Mouse (Mus musculus): ENCODE measurements around the gene Lrrc23. TPM values are rescaled to one million over a fixed set of nuclear protein-coding genes. Genes with fewer than 3 reads are reported as not detected.

Gene Lrrc23
- polyA plus RNA-seq, 1 experiment from 2014 or later, result 4.5 TPM

DNA sequence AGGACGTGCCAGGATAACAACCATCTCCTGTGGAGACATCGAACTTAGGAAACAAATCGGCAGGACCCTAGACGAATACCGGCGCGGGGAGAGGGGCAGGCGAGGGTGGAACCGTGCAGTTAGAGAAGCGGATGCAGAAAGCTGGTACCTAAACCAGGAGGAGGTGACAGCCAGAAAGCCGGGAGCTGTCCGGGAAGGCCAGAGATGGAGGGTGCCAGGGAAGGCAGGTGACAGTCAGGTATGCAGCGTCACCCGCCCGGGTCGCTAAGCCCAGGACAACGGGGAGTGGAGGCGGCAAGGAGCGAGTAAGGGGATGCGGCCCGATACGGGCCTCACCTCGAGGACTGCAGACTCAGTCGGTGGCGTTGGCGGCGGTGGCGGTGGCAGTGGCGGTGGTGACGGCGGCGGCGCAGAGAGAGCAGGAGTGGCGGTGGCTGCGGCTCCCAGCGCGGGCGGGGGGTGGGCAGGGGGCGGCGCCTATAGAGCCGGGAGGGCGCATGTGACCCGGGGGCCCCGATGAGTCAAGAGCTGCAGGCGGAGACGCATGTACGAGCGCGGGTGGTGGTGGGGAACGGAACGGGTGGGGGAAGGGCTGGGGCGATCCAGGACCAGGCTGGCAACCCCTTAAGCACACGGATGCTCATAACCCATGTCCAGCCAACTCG is 10.3 kb downstream of the Lrrc23 start, which contains the start of gene Eno2:
Eno2 (minus strand) TSS at position 573 of the 665 bp plus-strand sequence.
- Histone ChIP-seq H3K27ac (ENCODE audit: low read depth, low read length) (no peak within 1 kb of the TSS), H3K9ac (ENCODE audit: low read length) (peak within 1 kb of the TSS; percentile 58), H3K4me3 (ENCODE audit: low read depth, low read length) (peak within 1 kb of the TSS; percentile 39), H3K27me3 (ENCODE audit: control insufficient read depth, insufficient read depth, low read length) (peaks cover 4% of the 10 kb centered on the region; the same call in 1 of the 2 replicates), H3K36me3 (ENCODE audit: control insufficient read depth, insufficient read depth, low read length) (no peaks in the 10 kb centered on the region), H3K4me2 (ENCODE audit: low read depth, low read length, severe bottlenecking) (peak within 1 kb of the TSS; percentile 80), H3K4me1 (replicated peaks; ENCODE audit: control insufficient read depth, insufficient read depth, low read length) (peaks cover 5% of the 10 kb centered on the region; the same call in 1 of the 2 replicates), H3K9me3 (ENCODE audit: control insufficient read depth, low read length) (no peaks in the 10 kb centered on the region)
- DNase-seq (ENCODE audit: low spot score) (peak; percentile 82), ATAC-seq (replicated peaks; ENCODE audit: low FRiP score) (peak; percentile 83)
- WGBS, result under 1% methylated on average over 52 of the region's 54 CpGs

DNA sequence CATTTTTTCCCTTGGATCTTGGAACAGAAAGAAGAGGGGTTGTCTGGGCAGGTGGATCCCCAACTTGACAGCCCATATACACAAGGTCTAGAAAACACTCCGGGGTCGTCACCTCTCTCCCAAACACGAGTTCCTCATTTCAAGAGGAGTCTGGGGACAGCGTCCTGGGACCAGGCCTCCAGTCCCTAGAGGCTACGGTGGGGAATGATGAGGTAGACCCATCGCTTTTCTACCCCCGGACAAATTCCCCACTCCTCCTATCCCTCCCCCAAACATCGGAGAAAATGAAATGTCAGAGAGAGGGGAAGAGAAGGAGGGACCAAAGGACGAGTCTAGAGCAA is 10.9 kb downstream of the Lrrc23 start:
- Histone ChIP-seq H3K36me3 (ENCODE audit: control insufficient read depth, insufficient read depth, low read length) (no peaks in the 10 kb centered on the region), H3K9me3 (ENCODE audit: control insufficient read depth, low read length) (no peaks in the 10 kb centered on the region), H3K9ac (ENCODE audit: low read length) (peak overlapping the region; percentile 58), H3K27ac (ENCODE audit: low read depth, low read length) (no peak overlapping the region), H3K4me2 (ENCODE audit: low read depth, low read length, severe bottlenecking) (peak overlapping the region; percentile 80), H3K4me1 (replicated peaks; ENCODE audit: control insufficient read depth, insufficient read depth, low read length) (peaks cover 5% of the 10 kb centered on the region; the same call in 1 of the 2 replicates), H3K4me3 (ENCODE audit: low read depth, low read length) (peak overlapping the region; percentile 39), H3K27me3 (ENCODE audit: control insufficient read depth, insufficient read depth, low read length) (peaks cover 4% of the 10 kb centered on the region; the same call in 1 of the 2 replicates)
- DNase-seq (ENCODE audit: low spot score), result no peak
- WGBS, result 5% methylated on average over 9 of the region's 9 CpGs
- ATAC-seq (replicated peaks; ENCODE audit: low FRiP score), result peak; percentile 6; the same call in 1 of the 2 replicates

DNA sequence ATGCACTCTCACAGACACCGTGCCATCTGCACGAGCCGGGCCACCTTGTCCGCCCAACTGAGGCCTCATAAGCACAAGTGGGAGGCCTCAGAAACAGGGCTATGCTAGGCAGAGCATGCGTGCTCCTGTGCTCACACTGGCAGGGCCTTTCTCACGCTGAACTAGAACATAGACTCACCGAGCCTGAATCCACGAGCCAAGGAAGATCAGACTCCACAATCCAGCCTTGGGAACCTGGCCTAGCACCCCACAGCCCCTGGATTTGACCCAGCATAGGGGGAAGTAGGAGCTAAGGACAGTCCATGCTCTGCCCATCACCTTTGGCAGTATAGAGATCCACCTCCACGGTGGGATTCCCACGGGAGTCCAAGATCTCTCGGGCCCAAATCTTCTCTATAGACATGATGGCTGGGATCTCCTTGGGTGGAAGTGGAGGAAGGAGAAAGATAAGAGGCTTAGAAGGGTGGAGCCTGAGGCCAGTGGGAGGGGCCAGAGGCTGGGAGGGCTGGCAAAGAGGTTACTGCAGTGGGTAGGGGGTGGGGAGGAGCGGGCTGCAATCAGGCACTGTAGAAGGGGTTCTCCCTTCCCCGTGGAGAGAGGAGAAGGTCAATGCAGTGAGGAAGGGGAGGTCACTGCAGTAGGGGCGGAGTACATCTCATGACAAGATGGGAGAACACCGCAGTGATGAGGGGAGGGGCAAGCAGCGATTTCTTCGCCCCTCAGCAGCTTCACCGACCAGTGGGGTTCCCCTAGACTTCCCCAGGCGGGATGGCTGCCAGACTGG is 11.4 kb downstream of the Lrrc23 start:
- Histone ChIP-seq H3K36me3 (ENCODE audit: control insufficient read depth, insufficient read depth, low read length) (no peaks in the 10 kb centered on the region), H3K4me3 (ENCODE audit: low read depth, low read length) (no peak overlapping the region), H3K27ac (ENCODE audit: low read depth, low read length) (no peak overlapping the region), H3K4me1 (replicated peaks; ENCODE audit: control insufficient read depth, insufficient read depth, low read length) (peaks cover 5% of the 10 kb centered on the region; the same call in 1 of the 2 replicates), H3K27me3 (ENCODE audit: control insufficient read depth, insufficient read depth, low read length) (peaks cover 4% of the 10 kb centered on the region; the same call in 1 of the 2 replicates), H3K9ac (ENCODE audit: low read length) (no peak overlapping the region), H3K4me2 (ENCODE audit: low read depth, low read length, severe bottlenecking) (peak overlapping the region; percentile 80), H3K9me3 (ENCODE audit: control insufficient read depth, low read length) (no peaks in the 10 kb centered on the region)
- 21% methylated on average over 19 of the region's 19 CpGs for WGBS
- peak; percentile 58 for DNase-seq (ENCODE audit: low spot score)
- ATAC-seq (replicated peaks; ENCODE audit: low FRiP score), result peak; percentile 38

DNA sequence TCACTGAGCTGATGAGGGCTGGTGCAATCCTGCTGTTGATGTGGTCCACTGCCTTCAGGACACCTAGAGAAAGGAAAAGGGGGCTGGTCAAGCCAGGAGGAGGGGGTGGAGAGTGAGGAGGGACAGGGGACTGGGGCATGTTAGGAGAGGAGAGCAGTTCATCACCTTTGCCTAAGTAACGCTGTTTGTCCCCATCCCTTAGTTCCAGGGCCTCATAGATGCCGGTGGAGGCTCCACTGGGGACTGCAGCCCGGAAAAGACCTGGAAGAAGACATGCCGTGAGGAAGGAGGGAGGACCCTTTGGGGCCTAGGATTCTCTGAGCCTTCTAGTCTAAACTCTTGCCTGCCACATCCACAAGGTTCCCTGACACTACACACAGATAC is 12.0 kb downstream of the Lrrc23 start:
- Histone ChIP-seq H3K27ac (ENCODE audit: low read depth, low read length) (no peak overlapping the region), H3K36me3 (ENCODE audit: control insufficient read depth, insufficient read depth, low read length) (no peaks in the 10 kb centered on the region), H3K4me3 (ENCODE audit: low read depth, low read length) (no peak overlapping the region), H3K9me3 (ENCODE audit: control insufficient read depth, low read length) (no peaks in the 10 kb centered on the region), H3K9ac (ENCODE audit: low read length) (no peak overlapping the region), H3K27me3 (ENCODE audit: control insufficient read depth, insufficient read depth, low read length) (peaks cover 4% of the 10 kb centered on the region; the same call in 1 of the 2 replicates), H3K4me2 (ENCODE audit: low read depth, low read length, severe bottlenecking) (no peak overlapping the region), H3K4me1 (replicated peaks; ENCODE audit: control insufficient read depth, insufficient read depth, low read length) (peaks cover 5% of the 10 kb centered on the region; the same call in 1 of the 2 replicates)
- DNase-seq (ENCODE audit: low spot score) (no peak), ATAC-seq (replicated peaks; ENCODE audit: low FRiP score) (no peak)
- WGBS, result 28% methylated on average over 4 of the region's 4 CpGs

GRCm38 (mm10) chr6:124765951-124766350 is 13.6 kb downstream of the Lrrc23 start:
- no peaks in the 10 kb centered on the region for H3K36me3 ChIP-seq (ENCODE audit: control insufficient read depth, insufficient read depth, low read length)
- H3K9ac ChIP-seq (ENCODE audit: low read length), result no peak overlapping the region
- H3K4me3 ChIP-seq (ENCODE audit: low read depth, low read length), result no peak overlapping the region
- no peaks in the 10 kb centered on the region for H3K9me3 ChIP-seq (ENCODE audit: control insufficient read depth, low read length)
- ATAC-seq (replicated peaks; ENCODE audit: low FRiP score) (no peak), DNase-seq (ENCODE audit: low spot score) (no peak)
- 88% methylated on average over 7 of the region's 7 CpGs for WGBS
- H3K4me1 ChIP-seq (replicated peaks; ENCODE audit: control insufficient read depth, insufficient read depth, low read length), result peaks cover 5% of the 10 kb centered on the region; the same call in 1 of the 2 replicates
- no peak overlapping the region for H3K4me2 ChIP-seq (ENCODE audit: low read depth, low read length, severe bottlenecking)
- peaks cover 4% of the 10 kb centered on the region; the same call in 1 of the 2 replicates for H3K27me3 ChIP-seq (ENCODE audit: control insufficient read depth, insufficient read depth, low read length)
- H3K27ac ChIP-seq (ENCODE audit: low read depth, low read length), result no peak overlapping the region

DNA sequence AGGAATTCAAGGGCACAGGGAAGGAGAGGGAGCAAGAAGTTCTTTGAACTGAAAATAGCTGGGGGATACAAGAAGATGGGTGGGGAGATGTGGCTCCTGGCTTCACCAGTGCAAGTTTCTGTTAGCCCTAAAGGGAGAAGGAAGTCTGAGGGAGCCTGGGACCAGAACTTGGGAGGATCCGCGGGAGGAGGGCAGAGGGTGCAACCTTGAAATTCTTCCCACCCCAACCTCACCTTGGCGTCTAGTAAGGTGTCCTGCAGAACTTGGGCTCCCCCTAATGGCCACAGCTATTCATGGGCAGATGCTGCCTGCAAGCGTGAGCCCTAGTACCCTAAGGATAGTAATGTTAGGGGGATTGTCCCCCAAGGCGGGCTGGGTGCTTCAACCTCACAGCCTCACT is 20.3 kb downstream of the Lrrc23 start:
- H3K9me3 ChIP-seq (ENCODE audit: control insufficient read depth, low read length), result no peaks in the 10 kb centered on the region
- ATAC-seq (replicated peaks; ENCODE audit: low FRiP score) (peak; percentile 23; the same call in 1 of the 2 replicates), DNase-seq (ENCODE audit: low spot score) (peak; percentile 90)
- H3K36me3 ChIP-seq (ENCODE audit: control insufficient read depth, insufficient read depth, low read length), result no peaks in the 10 kb centered on the region
- no peak overlapping the region for H3K4me3 ChIP-seq (ENCODE audit: low read depth, low read length)
- peaks cover 28% of the 10 kb centered on the region for H3K4me1 ChIP-seq (replicated peaks; ENCODE audit: control insufficient read depth, insufficient read depth, low read length)
- WGBS, result 6% methylated on average over 5 of the region's 5 CpGs
- H3K27ac ChIP-seq (ENCODE audit: low read depth, low read length), result peak overlapping the region; percentile 94; the same call in 1 of the 2 replicates
- no peaks in the 10 kb centered on the region for H3K27me3 ChIP-seq (ENCODE audit: control insufficient read depth, insufficient read depth, low read length)
- H3K9ac ChIP-seq (ENCODE audit: low read length), result peak overlapping the region; percentile 2; the same call in 1 of the 2 replicates
- 0 out of 2 replicates have a peak overlapping the region, but pooled peaks have one; percentile 24 for H3K4me2 ChIP-seq (ENCODE audit: low read depth, low read length, severe bottlenecking)

GRCm38 (mm10) chr6:124758849-124759232 is 20.7 kb downstream of the Lrrc23 start:
- Histone ChIP-seq H3K27me3 (ENCODE audit: control insufficient read depth, insufficient read depth, low read length) (no peaks in the 10 kb centered on the region), H3K4me2 (ENCODE audit: low read depth, low read length, severe bottlenecking) (peak overlapping the region; percentile 24; the same call in 1 of the 2 replicates), H3K4me1 (replicated peaks; ENCODE audit: control insufficient read depth, insufficient read depth, low read length) (peaks cover 28% of the 10 kb centered on the region), H3K36me3 (ENCODE audit: control insufficient read depth, insufficient read depth, low read length) (no peaks in the 10 kb centered on the region), H3K27ac (ENCODE audit: low read depth, low read length) (peak overlapping the region; percentile 94), H3K4me3 (ENCODE audit: low read depth, low read length) (no peak overlapping the region), H3K9ac (ENCODE audit: low read length) (peak overlapping the region; percentile 2; the same call in 1 of the 2 replicates), H3K9me3 (ENCODE audit: control insufficient read depth, low read length) (no peaks in the 10 kb centered on the region)
- ATAC-seq (replicated peaks; ENCODE audit: low FRiP score) (no peak), DNase-seq (ENCODE audit: low spot score) (no peak)
- whole genome bisulfite sequencing, result 55% methylated on average over 2 of the region's 2 CpGs

- peak overlapping the region; percentile 87 for H3K4me3 ChIP-seq (ENCODE audit: low read depth, low read length)
- H3K9me3 ChIP-seq (ENCODE audit: control insufficient read depth, low read length), result no peaks in the 10 kb centered on the region
- peak overlapping the region; percentile 75 for H3K4me2 ChIP-seq (ENCODE audit: low read depth, low read length, severe bottlenecking)
- H3K9ac ChIP-seq (ENCODE audit: low read length), result peak overlapping the region; percentile 95
- H3K27ac ChIP-seq (ENCODE audit: low read depth, low read length), result peak overlapping the region; percentile 94
- ATAC-seq (replicated peaks; ENCODE audit: low FRiP score) (peak; percentile 18), DNase-seq (ENCODE audit: low spot score) (peak; percentile 63)
- H3K27me3 ChIP-seq (ENCODE audit: control insufficient read depth, insufficient read depth, low read length), result no peaks in the 10 kb centered on the region
- 28% methylated on average over 5 of the region's 5 CpGs for WGBS
- no peaks in the 10 kb centered on the region for H3K36me3 ChIP-seq (ENCODE audit: control insufficient read depth, insufficient read depth, low read length)
- peaks cover 28% of the 10 kb centered on the region for H3K4me1 ChIP-seq (replicated peaks; ENCODE audit: control insufficient read depth, insufficient read depth, low read length)
Observed at GRCm38 (mm10) chr6:124757909-124758848, 21.3 kb downstream of the Lrrc23 start.

All from forebrain, embryonic 11.5 days (tissue).